Mouse (Mus musculus) CH12.LX (cell line): ENCODE data around the gene Deup1. TPM values are rescaled to one million over a fixed set of nuclear protein-coding genes. Genes with fewer than 3 reads are reported as not detected.

Source experiments
- DNase-seq: peaks from one replicate; pipeline ENCODE4 v3.0.0-alpha.2; 2013; ENCODE audit errors: extremely low read depth
- H3K27ac ChIP-seq: 2 replicates; pipeline ENCODE4 v1.5.1; 2012; ENCODE audit warnings: low read depth, mild to moderate bottlenecking, control low read depth, moderate library complexity; ENCODE audit not compliant: insufficient read depth
- H3K27me3 ChIP-seq: replicated peaks from 2 replicates; pipeline ENCODE3; 2012; ENCODE audit warnings: inconsistent platforms
- H3K36me3 ChIP-seq, 2 experiments: replicated peaks in 1 of 2; 2 replicates each; pipeline versions ENCODE3 to v1.6.1; 2012; ENCODE audit warnings: inconsistent platforms in 1 of 2, low read length in 1 of 2, mild to moderate bottlenecking in 1 of 2, mixed read lengths in 1 of 2, moderate library complexity in 1 of 2; ENCODE audit not compliant: control insufficient read depth in 1 of 2, insufficient read depth in 1 of 2
- H3K4me1 ChIP-seq, 2 experiments: 2 replicates each; pipeline ENCODE4 v1.6.1; 2012; ENCODE audit warnings: inconsistent platforms in 1 of 2, moderate library complexity in 1 of 2; ENCODE audit not compliant: insufficient read depth in 2 of 2, control insufficient read depth in 1 of 2
- H3K4me2 ChIP-seq: 2 replicates; pipeline ENCODE4 v1.6.1; 2012; ENCODE audit warnings: low read depth, mild to moderate bottlenecking, control low read depth; ENCODE audit not compliant: poor library complexity, insufficient read depth, severe bottlenecking
- H3K4me3 ChIP-seq, 3 experiments: fragments of 150-350 bp in 1 of 3; sonication (generic) in 1 of 3; replicated peaks in 1 of 3; 2 replicates each; pipeline versions ENCODE3 to v1.5.1; 2011 to 2012; ENCODE audit warnings: low read depth in 2 of 3, low read length in 2 of 3, mild to moderate bottlenecking in 2 of 3, moderate library complexity in 2 of 3, control low read depth in 1 of 3, improper control_type of control experiment in 1 of 3, inconsistent platforms in 1 of 3, mixed read lengths in 1 of 3; ENCODE audit not compliant: poor library complexity in 1 of 3
- H3K79me2 ChIP-seq: replicated peaks from 2 replicates; pipeline ENCODE4 v1.6.1; 2012; ENCODE audit warnings: mild to moderate bottlenecking, moderate library complexity; ENCODE audit not compliant: control insufficient read depth, poor library complexity, insufficient read depth, severe bottlenecking; ENCODE audit errors: extremely low read depth
- H3K9ac ChIP-seq: 2 replicates; pipeline ENCODE4 v1.6.1; 2012; ENCODE audit warnings: low read depth, mild to moderate bottlenecking, control low read depth, moderate library complexity; ENCODE audit not compliant: insufficient read depth
- H3K9me3 ChIP-seq: replicated peaks from 2 replicates; pipeline ENCODE3; 2012; ENCODE audit warnings: low read length, inconsistent platforms, mixed read lengths
- BHLHE40 ChIP-seq: IDR thresholded peaks from 2 replicates; pipeline ENCODE4 v1.6.1; 2011; ENCODE audit warnings: mild to moderate bottlenecking, low read depth, low read length, improper control_type of control experiment
- CHD1 ChIP-seq: IDR thresholded peaks from 2 replicates; pipeline ENCODE4 v1.6.1; 2012; ENCODE audit warnings: low read depth, low read length, improper control_type of control experiment, inconsistent platforms
- CHD2 ChIP-seq: IDR thresholded peaks from 2 replicates; pipeline ENCODE4 v1.6.1; 2011; ENCODE audit warnings: low read length, improper control_type of control experiment
- E2F4 ChIP-seq: IDR thresholded peaks from 2 replicates; pipeline ENCODE4 v1.6.1; 2011; ENCODE audit warnings: low read depth, low read length, improper control_type of control experiment; ENCODE audit not compliant: insufficient replicate concordance
- ELF1 ChIP-seq: IDR thresholded peaks from 2 replicates; pipeline ENCODE4 v1.6.1; 2014; ENCODE audit warnings: low read depth, mild to moderate bottlenecking, inconsistent platforms, low read length, improper control_type of control experiment
- EP300 ChIP-seq: IDR thresholded peaks from 2 replicates; pipeline ENCODE4 v1.6.1; 2011; ENCODE audit warnings: low read length, improper control_type of control experiment
- ETS1 ChIP-seq: conservative IDR thresholded peaks from 2 replicates; pipeline ENCODE4 v1.6.1; 2012; ENCODE audit warnings: low read depth, mild to moderate bottlenecking, inconsistent platforms, low read length, improper control_type of control experiment, moderate library complexity
- GABPA ChIP-seq: IDR thresholded peaks from 2 replicates; pipeline ENCODE4 v1.6.1; 2012; ENCODE audit warnings: low read depth, low read length, improper control_type of control experiment, inconsistent platforms; ENCODE audit not compliant: insufficient replicate concordance
- HCFC1 ChIP-seq: IDR thresholded peaks from 2 replicates; pipeline ENCODE4 v1.6.1; 2012; ENCODE audit warnings: low read depth, mild to moderate bottlenecking, inconsistent platforms, low read length, improper control_type of control experiment
- IRF4 ChIP-seq: IDR thresholded peaks from 2 replicates; pipeline ENCODE4 v1.6.1; 2014; ENCODE audit warnings: low read depth, mild to moderate bottlenecking, inconsistent platforms, low read length, improper control_type of control experiment
- JUN ChIP-seq: IDR thresholded peaks from 2 replicates; pipeline ENCODE4 v1.6.1; 2011; ENCODE audit warnings: low read depth, mild to moderate bottlenecking, low read length, improper control_type of control experiment, moderate library complexity; ENCODE audit not compliant: insufficient read depth
- JUND ChIP-seq: conservative IDR thresholded peaks from 2 replicates; pipeline ENCODE4 v1.6.1; 2011; ENCODE audit warnings: low read depth, low read length, improper control_type of control experiment
- KAT2A ChIP-seq: IDR thresholded peaks from 2 replicates; pipeline ENCODE4 v1.6.1; 2012; ENCODE audit warnings: low read length, improper control_type of control experiment, inconsistent platforms; ENCODE audit not compliant: insufficient replicate concordance
- MAFK ChIP-seq: IDR thresholded peaks from 2 replicates; pipeline ENCODE4 v1.6.1; 2011; ENCODE audit warnings: low read length, improper control_type of control experiment; ENCODE audit not compliant: insufficient replicate concordance
- MAX ChIP-seq: IDR thresholded peaks from 2 replicates; pipeline ENCODE4 v1.6.1; 2011; ENCODE audit warnings: low read length, improper control_type of control experiment
- MAZ ChIP-seq: IDR thresholded peaks from 2 replicates; pipeline ENCODE4 v1.6.1; 2012; ENCODE audit warnings: low read depth, mild to moderate bottlenecking, inconsistent platforms, low read length, improper control_type of control experiment, moderate library complexity
- MEF2A ChIP-seq: IDR thresholded peaks from 2 replicates; pipeline ENCODE4 v1.6.1; 2014; ENCODE audit warnings: low read depth, mild to moderate bottlenecking, inconsistent platforms, low read length, improper control_type of control experiment, borderline replicate concordance
- MXI1 ChIP-seq: IDR thresholded peaks from 2 replicates; pipeline ENCODE4 v1.6.1; 2011; ENCODE audit warnings: mild to moderate bottlenecking, low read depth, low read length, improper control_type of control experiment
- MYC ChIP-seq: IDR thresholded peaks from 2 replicates; pipeline ENCODE4 v1.6.1; 2011; ENCODE audit warnings: low read depth, mild to moderate bottlenecking, improper control_type of control experiment, low read length
- NELFE ChIP-seq: IDR thresholded peaks from 2 replicates; pipeline ENCODE4 v1.6.1; 2011; ENCODE audit warnings: low read depth, low read length, improper control_type of control experiment
- PAX5 ChIP-seq: IDR thresholded peaks from 2 replicates; pipeline ENCODE4 v1.6.1; 2012; ENCODE audit warnings: low read length, inconsistent platforms, mixed read lengths
- POLR2A ChIP-seq: IDR thresholded peaks from 2 replicates; pipeline ENCODE4 v1.6.1; 2011; ENCODE audit warnings: low read depth, mild to moderate bottlenecking, improper control_type of control experiment, low read length
- POLR2AphosphoS2 ChIP-seq: IDR thresholded peaks from 2 replicates; pipeline ENCODE4 v1.6.1; 2011; ENCODE audit warnings: low read depth, low read length, improper control_type of control experiment
- RAD21 ChIP-seq: IDR thresholded peaks from 2 replicates; pipeline ENCODE4 v1.6.1; 2011; ENCODE audit warnings: low read depth, mild to moderate bottlenecking, low read length, improper control_type of control experiment, moderate library complexity
- SIN3A ChIP-seq: IDR thresholded peaks from 2 replicates; pipeline ENCODE4 v1.6.1; 2012; ENCODE audit warnings: low read length, improper control_type of control experiment, inconsistent platforms
- SMC3 ChIP-seq: IDR thresholded peaks from 2 replicates; pipeline ENCODE4 v1.6.1; 2011; ENCODE audit warnings: low read depth, low read length, improper control_type of control experiment
- TBP ChIP-seq: conservative IDR thresholded peaks from 2 replicates; pipeline ENCODE4 v1.6.1; 2011; ENCODE audit warnings: low read depth, low read length, improper control_type of control experiment
- TCF12 ChIP-seq: IDR thresholded peaks from 2 replicates; pipeline ENCODE4 v1.6.1; 2014; ENCODE audit warnings: low read depth, mild to moderate bottlenecking, inconsistent platforms, low read length, improper control_type of control experiment
- UBTF ChIP-seq: IDR thresholded peaks from 2 replicates; pipeline ENCODE4 v1.6.1; 2012; ENCODE audit warnings: low read depth, mild to moderate bottlenecking, inconsistent platforms, low read length, improper control_type of control experiment, moderate library complexity
- USF2 ChIP-seq: conservative IDR thresholded peaks from 2 replicates; pipeline ENCODE4 v1.6.1; 2011; ENCODE audit warnings: low read depth, low read length, improper control_type of control experiment
- ZKSCAN1 ChIP-seq: IDR thresholded peaks from 2 replicates; pipeline ENCODE4 v1.6.1; 2012; ENCODE audit warnings: low read depth, inconsistent platforms, low read length, improper control_type of control experiment, borderline replicate concordance
- ZMIZ1 ChIP-seq: IDR thresholded peaks from 2 replicates; pipeline ENCODE4 v1.6.1; 2012; ENCODE audit warnings: low read depth, mild to moderate bottlenecking, inconsistent platforms, low read length, improper control_type of control experiment
- ZNF384 ChIP-seq: IDR thresholded peaks from 2 replicates; pipeline ENCODE4 v1.6.1; 2012; ENCODE audit warnings: low read depth, low read length, improper control_type of control experiment, inconsistent platforms
- dilution Hi-C: fragments of 300-500 bp; cut with MboI; formaldehyde crosslinking; loops from 2 replicates; pipeline ENCODE4 v1.14.3; 2020; ENCODE audit warnings: low sequenced_read_pairs; ENCODE audit not compliant: extremely low pct_unique_long_range_greater_than_20kb, extremely low pct_ligation_motif_present
- in situ Hi-C: fragments of 300-500 bp; cut with MboI; formaldehyde crosslinking; loops from 3 replicates; pipeline ENCODE4 v1.14.3; 2019; ENCODE audit warnings: low sequenced_read_pairs, low pct_ligation_motif_present, low pct_unique_long_range_greater_than_20kb, mixed read lengths
- polyA plus RNA-seq: library from polyadenylated mRNA; unstranded; fragments of >175 nt; gene quantifications from 2 replicates; pipeline ENCODE4 v1.2.1, GENCODE M21; 2012; ENCODE audit warnings: low read depth; ENCODE audit not compliant: insufficient read length
- total RNA-seq, 2 experiments: library from RNA; depleted of rRNA; stranded (reverse); fragments of 300-350 nt in 1 of 2; fragments of >200 nt in 1 of 2; gene quantifications; 2 replicates each; pipeline ENCODE4 v1.2.3; 2012 to 2014

Gene Deup1
- total and polyA plus RNA-seq, 3 experiments: 0.04 to 0.42 (median 0.29) TPM

DNA sequence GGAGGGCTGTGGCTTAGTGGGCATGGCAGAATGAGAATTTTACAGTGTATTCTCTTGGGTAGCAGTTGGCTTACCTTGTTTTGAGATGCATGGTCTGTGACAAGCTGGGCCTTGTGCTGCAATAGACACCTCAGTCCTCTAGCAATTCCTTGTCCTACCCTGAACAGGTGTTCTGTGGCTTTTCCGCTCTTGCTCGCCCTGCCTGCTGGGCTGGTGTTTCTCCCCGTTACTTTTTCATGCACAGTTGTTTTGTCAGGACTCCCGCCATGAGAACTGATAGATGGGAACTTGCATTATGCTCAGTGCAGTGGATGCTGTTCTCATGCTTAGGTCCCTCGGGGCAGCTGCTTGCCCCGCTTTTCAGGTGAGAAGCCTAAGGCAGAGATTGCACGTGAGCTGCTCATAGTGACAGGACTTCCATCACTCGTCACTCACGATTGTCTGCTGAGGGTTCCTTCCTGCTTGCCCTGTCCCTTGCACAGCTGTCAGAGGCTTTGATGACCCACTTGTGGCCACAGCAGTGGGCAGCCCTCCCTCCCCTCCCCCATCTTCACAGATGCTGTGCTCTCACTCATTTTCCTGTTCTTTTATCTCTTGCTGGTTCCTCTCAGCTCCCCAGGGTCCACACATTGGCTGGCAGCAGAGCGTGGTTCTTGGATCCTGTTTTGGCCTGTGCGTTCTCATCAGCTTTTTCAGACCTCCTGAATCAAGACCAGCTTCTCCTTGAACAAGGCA, 94.2 kb downstream of the Deup1 start:
- TF ChIP-seq MEF2A (no peak), JUND (no peak), NELFE (no peak), BHLHE40 (peak; percentile 98), MXI1 (no peak), UBTF (no peak), ELF1 (no peak; the same call in 1 of the 2 replicates), HCFC1 (no peak), ZMIZ1 (no peak), POLR2AphosphoS2 (no peak), PAX5 (no peak), MAFK (no peak), POLR2A (no peak), TBP (no peak), CHD2 (peak; percentile 59; the same call in 1 of the 2 replicates), RAD21 (no peak), SMC3 (no peak), JUN (no peak), MAZ (no peak), KAT2A (no peak), GABPA (no peak), ZNF384 (no peak), TCF12 (no peak; the same call in none of the 2 replicates), EP300 (no peak), ZKSCAN1 (no peak), USF2 (no peak), MAX (no peak), MYC (0 out of 2 replicates have a peak, but pooled peaks have one; percentile 12), IRF4 (no peak; the same call in 1 of the 2 replicates), SIN3A (peak; percentile 25; the same call in 1 of the 2 replicates), E2F4 (no peak), ETS1 (peak; percentile 80), CHD1 (0 out of 2 replicates have a peak, but pooled peaks have one; percentile 39)
- Histone ChIP-seq H3K4me3 (peak overlapping the region in 2 of 3 experiments; percentile 29 to 40), H3K27me3 (no peaks in the 10 kb centered on the region), H3K4me2 (peak overlapping the region; percentile 67), H3K27ac (peak overlapping the region; percentile 98), H3K4me1 (peaks cover 37 to 97% of the 10 kb centered on the region in 2 experiments), H3K79me2 (no peaks in the 10 kb centered on the region), H3K36me3 (peaks cover 10 to 54% of the 10 kb centered on the region in 2 experiments), H3K9ac (peak overlapping the region; percentile 53), H3K9me3 (no peaks in the 10 kb centered on the region)
- DNase-seq: peak; percentile 71
- dilution Hi-C loops (no loop called here), in situ Hi-C loops (loop anchor here (10.0 kb wide), 1 partner anchor 141 kb away; no protein-coding TSS in a partner anchor)
